Mouse (Mus musculus) layer of hippocampus, adult 11-12 months (tissue): ENCODE measurements around the gene Fap.
A peak's percentile ranks its signal among the peaks of the same experiment; 100 is the strongest.

ENCODE experiments used
- DNase-seq: peaks from one replicate; pipeline ENCODE4 v3.0.0; 2022; ENCODE audit warnings: low spot score

Fap gene

DNA sequence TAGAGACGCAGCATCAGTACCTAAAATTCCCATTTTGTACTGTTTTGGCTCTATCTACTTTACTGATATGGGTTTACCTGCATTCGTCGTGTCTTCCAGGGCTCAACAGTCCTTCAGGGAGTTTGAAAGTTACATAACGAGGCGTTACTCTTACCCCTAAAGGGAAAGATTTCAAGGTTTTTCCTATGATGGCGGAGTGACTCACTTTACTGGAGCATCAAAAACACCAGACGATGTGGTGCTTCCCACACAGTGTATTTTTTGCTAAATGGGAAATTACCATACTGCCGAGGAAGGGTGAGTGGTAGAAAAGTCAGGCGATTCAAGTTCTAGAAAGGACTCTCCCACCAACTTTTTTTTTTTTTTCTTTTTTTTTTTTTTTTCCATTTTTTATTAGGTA lies 47.5 kb downstream of the Fap start:
- DNase-seq = peak; percentile 27

DNA sequence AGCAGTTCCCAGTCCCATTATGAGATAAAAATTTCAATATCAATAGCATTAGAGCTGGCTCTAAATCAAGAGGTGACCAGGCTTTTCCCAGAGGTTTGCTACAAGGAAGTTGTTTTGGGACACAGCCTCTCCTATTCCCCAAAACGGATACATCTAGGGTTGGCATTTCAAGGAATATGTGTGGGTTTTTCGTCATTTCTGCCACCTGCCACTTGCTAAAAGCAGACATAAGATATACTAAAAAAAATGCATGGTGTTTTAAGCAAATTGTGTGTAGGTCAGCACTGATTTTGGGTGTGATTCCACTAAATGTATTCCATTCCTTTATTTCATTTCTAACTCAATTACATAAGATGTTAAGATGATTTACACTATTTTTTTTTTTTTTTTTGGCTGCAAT lies 56.1 kb downstream of the Fap start:
- no peak for DNase-seq

DNA sequence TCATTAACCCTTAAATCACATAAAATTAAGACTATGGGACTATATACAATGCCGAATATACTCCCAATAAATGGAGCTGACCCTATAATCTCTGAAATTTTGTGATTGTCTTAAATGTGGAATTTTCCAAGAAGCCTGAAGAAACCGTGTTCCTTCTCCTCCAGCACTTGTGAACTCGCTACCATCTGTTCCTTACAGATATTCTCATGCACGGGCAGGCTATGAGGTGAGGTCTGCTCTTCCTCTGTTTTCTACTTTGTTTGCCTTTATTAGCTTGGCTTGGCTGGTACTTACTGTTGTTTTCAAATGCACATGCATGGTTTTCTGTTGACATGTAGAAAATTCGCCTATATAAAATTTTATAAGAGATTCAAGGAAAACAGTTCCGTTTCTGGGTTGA lies 59.4 kb downstream of the Fap start:
- DNase-seq = no peak

DNA sequence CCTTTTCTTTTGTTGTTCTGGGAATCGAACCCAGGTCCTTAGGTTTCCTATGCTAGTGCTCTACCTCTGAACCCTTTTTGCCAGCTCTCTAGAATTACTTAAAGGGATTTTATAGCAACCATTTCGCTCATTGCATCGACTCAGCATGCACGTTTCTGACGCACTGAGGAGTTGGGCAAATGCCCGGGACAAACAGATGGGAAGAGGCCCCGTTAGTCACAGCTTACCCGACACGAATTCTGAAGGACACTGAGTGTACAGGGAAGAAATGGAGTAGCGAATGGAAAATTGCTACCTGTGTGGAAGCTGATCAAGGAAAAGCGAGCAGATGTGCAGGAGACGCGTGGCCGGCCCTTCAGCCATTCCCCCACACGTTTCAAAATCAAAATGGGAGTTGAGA lies 60.4 kb downstream of the Fap start:
- DNase-seq = peak; percentile 60

DNA sequence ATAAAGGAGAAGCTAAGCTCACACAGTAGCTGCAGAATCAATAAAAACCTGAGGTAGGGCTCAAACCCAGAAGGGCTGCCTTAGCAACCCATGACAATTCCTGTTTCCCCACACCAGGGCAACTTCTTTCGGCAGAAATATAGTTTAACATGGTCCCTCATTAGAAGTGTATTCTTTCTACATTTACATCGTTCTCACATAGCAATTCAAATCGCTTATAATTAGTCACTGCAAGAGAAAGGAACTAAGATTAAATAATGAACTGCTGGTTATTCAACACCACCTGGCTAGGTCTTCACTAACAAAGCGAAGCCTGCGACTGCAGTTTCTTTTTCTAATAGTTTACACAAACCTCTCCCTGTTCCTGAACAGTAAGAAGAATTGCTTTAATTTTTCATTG lies 66.7 kb downstream of the Fap start:
- DNase-seq = no peak

DNA sequence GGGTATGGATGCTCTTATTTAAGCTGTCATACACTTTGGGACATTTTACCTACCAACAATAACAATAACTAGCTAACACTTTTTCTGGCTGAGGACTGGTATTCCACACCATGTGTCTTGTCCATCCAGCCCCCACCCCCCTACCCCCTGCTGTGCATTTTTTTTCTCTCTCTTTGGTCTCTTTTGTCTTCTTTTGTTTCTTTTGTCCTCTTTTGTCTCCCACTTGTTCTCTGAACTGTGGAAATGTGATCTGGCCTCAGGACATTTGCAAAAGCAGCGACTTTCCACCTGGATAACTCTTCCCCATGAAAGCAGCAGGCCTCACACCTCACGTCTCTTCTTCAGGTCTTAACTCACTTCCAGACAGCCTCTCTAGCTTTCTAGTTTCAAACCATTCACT lies 67.4 kb downstream of the Fap start:
- DNase-seq = no peak

DNA sequence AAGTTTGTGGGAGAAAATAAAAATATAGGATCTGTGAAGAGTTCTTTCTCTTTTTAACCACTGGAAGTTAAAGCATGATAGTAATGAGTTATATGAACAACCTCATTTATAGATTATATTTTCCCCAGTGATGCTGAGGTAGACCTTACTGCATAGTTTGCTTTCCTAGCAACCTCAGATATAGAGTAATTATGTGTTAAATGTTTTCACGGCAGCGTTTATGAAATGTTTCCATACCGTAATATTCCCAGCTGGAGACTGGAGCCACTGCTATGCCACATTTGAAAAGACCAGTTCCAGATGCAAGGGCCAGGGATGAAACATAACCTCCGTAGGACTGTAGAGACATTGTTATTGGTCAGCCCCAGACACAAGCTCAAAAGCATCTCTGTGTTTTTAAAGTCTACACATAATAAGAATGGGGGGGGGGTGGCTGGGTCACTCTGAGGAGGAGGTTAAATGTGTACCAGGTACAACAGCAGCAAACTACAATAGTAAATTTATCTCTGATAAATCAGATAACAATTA lies 69.5 kb downstream of the Fap start:
- no peak for DNase-seq

DNA sequence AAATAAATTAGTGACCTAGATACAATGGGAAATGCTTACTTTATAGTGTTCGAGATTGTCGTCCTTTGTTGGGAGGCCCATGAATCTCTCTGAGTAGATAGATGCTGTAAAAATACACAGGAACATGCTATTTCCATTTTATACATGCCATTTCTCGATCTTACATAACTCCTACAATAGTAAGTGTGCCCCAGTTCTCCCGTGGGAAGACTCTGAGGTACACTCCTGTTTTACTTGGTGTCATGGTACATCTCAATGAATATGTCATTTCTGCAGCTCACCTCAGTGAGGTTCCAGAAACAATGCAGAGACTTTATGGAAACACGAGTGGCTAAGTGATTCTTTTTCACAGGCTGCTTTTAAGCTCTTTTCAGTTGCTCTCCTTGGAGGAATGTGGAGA lies 70.5 kb downstream of the Fap start:
- no peak for DNase-seq

DNA sequence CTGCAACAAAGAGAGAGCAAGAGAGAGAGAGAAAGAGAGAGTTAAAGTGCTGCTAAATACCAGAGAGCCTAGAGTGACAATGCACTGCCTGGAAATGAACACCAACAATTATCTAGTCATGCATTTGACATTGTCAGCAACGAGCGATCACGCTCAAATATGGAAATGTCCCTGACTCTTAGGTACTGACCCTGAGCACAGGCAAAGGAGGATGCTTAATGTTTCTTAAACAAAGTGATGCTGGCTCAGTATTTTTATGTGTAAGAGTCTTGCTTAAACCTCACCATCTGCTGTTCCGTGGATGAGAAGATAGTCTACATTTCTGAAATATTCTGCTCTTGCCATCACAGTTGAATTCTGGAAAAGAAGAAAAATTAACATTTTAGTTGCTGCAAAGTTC lies 71.4 kb downstream of the Fap start:
- DNase-seq = no peak

DNA sequence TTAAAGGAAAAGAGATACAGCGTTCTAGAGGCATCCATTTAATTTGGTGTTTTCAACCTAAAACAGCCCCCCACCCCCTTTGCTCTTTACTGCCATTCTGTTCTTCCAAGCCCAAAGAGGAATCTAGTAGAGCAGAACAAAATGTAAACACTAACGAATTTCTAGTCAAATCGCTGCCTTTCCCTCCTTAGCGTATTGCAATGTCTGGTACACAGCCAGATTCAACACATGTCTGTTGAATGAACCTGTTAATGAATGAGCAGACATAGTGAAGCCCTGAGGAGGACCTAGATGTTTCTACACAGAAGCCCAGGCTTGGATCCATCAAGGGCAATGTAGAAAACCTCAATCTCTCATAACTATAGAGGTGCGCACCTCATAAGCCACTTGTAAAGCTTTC lies 75.1 kb downstream of the Fap start:
- DNase-seq = no peak

DNA sequence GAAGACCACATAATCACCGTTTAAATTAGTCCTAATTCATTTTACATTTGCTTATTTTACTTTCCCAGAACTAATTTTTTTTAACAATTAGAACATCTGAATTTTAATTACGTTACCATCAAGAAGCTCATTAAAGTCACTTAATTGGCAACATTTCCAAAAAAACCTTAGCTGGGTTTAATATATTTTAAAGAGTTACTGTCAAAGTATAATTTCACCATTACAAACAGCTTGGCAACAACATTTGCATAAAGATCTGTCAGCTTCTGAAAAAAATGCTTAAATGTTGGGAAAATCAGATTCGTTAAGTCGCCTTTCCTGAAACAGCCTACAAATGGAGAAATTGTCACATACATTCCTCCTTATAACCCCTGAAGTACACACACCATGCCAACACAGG lies 75.8 kb downstream of the Fap start:
- no peak for DNase-seq

DNA sequence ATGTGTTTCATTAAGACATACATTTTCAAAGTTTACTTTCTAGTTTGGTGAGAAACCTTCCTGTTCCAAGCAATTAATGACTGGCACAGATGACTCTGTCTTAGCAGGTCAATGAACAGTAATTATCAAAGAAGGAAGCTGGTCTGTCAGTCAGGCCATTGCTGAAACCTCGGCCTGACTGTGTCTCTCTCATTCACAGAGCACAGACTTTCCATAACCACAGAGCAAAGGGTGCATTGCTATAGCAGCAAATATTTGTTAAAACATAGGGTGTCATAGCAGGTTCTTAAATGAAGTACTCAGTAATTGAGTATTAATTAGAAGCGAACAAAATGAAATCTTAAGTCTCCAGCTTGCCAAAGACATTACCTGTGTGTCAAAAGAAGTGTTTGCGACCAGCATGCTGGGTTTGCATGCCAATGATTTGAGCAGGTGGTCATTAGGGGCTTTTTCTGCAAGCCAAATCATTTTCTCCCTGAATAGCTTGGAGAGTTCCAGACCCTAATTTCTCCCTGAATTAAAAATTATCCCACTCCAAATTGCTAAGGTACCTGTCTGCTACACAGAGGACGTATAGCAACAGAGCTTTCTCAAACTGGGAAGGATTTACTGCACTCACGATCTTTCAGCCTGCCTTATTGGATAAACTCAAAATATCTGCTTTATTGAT lies 76.4 kb downstream of the Fap start:
- no peak for DNase-seq

DNA sequence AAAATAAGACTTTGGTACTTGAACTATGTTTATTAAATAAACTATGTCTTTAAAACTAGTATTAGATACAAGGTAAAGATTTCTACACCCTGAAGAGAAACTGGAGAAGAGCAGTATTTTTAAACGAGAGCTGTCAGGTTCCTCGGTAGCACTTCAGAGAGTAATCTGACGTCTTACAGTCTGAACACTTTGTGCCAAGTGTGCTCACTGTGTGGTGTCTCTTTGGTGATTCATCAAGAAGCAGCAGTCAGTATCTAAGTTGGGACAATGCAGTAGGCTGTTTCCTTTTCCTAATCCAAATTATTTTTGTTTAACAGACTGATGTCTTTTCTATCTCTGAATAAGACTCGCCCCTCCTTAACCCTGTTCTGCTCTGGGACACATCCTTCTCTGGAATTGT lies 78.5 kb downstream of the Fap start:
- DNase-seq = no peak

DNA sequence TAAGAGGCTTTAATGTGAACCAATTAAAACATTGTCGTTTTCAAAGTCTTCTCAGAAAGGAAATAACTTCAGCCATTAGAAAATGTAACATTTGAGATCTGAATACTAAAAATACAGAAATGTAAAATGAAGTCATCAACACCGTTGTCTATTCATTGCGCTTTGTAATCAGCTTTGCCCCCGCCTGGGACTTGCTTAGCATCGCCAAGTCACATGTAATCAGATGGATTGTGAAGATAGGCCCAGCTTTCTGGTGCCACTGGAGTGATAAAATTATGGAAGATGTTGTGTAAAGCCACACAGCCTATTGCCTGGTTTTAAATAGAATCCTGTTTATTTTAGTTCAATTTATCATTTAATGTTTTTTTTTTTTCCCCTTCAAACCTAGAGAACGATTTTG lies 84.0 kb downstream of the Fap start:
- no peak for DNase-seq

DNA sequence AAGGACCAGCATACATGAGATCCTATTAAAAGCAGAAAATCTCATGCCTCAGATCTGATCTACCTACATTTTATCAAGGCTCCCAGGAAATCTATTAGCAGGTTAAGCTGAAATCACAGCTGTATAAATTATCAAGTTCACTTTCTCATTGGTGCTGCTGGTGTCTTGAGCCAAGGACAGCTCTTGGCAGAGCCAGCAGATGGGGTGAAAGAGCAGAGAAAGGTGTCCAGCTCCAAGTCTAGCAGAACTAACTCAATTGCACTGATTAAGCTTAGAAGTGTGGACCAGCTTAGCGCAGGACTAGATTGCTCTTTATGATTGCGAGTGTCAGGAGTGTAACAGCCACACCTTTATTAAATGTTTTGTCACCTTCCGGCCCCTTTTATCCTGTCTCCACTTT lies 89.0 kb downstream of the Fap start:
- DNase-seq = no peak

DNA sequence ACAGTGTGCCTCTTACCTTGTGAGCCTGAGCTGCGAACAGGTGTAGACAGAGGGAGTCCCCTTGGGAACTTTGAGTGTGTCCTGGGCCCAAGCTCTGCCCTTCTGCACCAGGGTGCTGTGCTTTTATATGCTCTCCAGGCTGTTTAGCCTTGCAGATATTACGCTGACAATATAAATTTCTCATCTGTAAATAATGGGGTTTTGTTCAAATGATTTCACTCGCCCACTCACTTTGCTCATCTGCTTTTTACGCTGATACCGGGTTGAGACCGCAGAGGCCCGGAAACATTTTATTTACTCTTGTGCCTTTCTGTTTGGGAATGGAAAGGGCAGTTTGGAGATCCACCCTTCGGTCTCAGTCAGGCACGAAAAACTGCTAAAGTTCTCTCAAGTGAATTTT lies 90.3 kb downstream of the Fap start, which contains the start of gene Gcg:
Gene Gcg (minus strand): TSS at position 101 of the 400 bp plus-strand sequence.
- no peak for DNase-seq

DNA sequence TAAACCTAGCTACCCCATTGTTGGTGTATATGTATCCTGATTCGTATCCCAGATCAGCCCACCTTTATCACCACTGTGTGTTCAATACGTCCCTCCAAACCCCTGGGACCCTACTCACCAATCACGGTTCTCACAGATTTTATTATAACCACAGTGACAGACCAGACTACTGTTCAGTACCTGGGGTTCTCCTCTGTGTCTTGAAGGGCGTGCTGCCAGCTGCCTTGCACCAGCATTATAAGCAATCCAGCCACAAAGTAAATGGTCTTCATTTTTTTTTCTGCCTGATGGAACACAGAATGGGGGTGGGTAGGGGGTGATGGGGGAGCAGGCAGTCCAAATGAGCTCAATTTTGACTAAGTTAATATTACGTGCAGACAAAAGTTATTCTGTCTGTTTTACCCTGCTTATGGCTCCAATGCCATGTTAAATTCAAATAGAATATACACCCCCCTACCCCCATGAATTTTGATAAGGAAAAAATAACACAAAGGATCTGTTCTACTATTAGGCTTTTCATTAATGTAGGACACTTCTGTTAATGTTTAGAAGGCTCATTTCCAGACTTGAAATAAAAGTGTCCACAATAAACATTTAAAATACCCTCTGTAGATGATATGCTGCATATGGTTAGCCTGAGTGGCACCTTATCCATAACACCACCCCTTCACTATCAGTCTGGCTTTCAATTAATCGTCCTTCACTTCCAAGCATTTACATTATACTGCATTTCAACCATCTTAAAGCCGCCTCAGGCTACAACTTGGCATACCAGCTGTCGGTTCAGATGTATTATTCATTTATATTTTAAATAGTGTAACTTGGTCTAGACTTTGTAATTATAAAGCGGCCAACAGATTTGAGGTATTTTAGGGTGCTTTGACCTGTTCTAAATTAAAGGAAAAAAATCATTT lies 93.3 kb downstream of the Fap start:
- DNase-seq = no peak

DNA sequence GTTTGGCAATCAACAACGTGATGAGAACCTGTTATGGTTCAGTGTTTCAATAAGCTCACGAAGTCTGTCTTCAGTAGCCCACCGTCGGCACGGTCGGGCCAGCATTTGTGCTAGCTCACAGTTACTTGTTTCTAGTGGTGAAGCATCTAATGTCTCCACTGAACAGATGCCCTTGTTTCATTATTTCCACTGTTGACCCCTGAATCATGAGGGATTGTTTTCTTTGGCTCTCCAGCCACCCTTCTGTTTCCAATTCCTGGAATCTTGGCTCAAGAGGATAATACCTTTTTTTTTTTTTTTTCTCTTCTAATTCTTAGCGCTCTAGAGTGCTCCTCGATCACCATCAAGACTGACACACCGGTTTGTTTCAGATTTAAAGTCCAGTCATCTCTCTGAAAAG lies 104.3 kb downstream of the Fap start:
- DNase-seq = no peak

DNA sequence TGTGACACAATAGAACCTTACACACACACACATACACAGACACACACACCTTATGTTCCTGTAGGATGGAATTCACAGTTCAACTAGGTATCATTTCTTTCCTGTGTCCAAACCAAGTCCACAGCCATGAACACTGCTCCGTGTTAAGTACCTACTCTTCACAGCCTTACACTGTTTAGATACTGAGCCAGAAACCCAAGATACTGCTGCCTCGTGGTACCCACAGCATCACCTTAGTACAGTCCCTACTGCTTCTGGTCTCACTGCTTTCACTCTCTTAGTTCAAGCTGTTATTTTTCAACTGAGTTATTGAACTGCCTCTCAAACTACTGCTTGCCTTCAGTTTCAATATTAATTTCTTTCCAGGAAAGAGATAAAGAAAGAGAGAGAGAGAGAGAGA lies 110.6 kb downstream of the Fap start:
- no peak for DNase-seq

DNA sequence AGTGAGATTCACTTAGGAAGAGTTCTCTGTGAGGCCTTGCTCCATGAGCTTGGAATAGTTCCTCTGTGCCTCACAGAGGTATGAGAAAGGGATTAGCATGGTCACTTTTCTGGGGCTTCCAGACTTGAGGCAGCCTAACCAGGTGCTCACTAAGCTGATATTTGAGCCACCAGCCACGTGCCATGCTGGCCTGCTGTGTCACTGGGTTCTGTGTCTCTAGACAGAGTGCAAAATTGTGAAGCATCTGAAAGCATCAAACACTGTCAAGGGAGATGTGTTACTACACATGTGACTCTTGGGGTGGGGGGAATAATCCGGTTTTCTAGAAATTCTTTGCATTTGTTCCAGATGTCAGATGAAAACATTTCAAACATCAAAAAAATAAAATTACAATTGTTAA lies 111.7 kb downstream of the Fap start:
- DNase-seq = no peak

DNA sequence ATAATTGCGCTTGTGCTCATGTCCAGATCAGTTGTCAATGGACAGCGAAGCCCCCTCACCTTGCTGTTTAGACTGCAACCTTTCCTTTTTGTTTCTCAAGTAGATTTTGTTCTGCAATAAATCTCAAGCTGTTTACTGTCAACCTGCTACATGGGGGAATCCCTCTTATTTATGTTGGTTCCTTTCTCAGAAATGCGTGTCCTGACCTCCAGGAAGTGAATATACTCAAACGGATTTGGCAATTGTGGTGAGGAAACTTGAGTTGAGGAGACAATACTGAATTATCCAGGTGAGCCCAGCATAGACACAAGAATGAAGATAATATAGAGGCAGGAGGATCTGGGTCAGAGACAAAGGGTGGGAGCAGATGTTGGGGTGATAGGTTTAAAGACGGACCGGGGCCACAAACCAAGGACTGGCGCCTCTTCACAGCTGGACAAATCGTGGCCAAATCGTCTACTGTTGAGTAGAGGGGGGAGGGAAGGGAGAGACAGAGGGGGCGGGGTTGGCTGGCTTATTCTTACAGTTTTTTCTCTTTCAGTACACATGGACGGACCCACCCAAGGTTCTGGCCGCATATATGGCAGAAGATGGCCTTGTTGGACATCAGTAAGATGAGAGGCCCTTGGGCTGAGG lies 112.9 kb downstream of the Fap start:
- DNase-seq = no peak

DNA sequence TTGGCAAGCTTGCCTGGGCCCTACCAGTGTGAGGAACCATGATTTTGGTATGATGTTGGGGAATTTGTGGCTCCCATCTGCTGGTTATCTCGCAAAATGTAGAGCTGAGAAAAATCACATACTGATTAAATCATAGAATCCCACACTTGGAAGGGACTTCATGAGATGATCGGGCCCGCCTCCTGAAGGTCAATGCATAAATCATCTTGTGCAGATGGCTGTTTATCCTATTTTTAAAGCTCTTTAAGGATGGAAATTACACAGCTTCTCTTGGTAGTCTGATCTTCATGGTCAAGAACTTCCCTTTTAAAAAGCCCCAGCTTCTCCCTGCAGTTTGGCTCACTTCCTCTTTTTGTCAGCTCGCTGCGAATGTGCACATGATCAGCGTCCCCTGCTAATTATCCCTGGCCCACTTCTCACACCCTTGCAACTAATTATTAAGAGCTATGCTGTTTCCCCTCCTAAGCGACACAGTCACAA lies 113.6 kb downstream of the Fap start:
- peak; percentile 16 for DNase-seq
